Mouse (Mus musculus) hematopoietic stem cell, adult 5-6 weeks (primary cell): ENCODE data around the gene Btf3l4. TPM values are rescaled to one million over a fixed set of nuclear protein-coding genes. Genes with fewer than 3 reads are reported as not detected.

Source experiments
- ATAC-seq, 2 experiments: fragments of 125-278 bp in 1 of 2; replicated peaks in 1 of 2; 2 replicates each; pipeline ENCODE4 v1.8.0; 2016 to 2017; ENCODE audit warnings: inconsistent platforms in 2 of 2, mild to moderate bottlenecking in 2 of 2, moderate number of reproducible peaks in 2 of 2, low read depth in 1 of 2, moderate TSS enrichment in 1 of 2; ENCODE audit not compliant: low FRiP score in 2 of 2, poor library complexity in 2 of 2, severe bottlenecking in 2 of 2, insufficient read depth in 1 of 2, low TSS enrichment in 1 of 2
- total RNA-seq: library from RNA; stranded (forward); fragments of 172-1452, 232-1000 nt; gene quantifications from 2 replicates; pipeline ENCODE4 v1.2.3, GENCODE M21; 2017

Gene Btf3l4
- total RNA-seq, 1 experiment from 2014 or later, result 89.5 TPM

GRCm38 (mm10) chr4:108768527-108768926, 64.9 kb downstream of the Btf3l4 start:
- ATAC-seq, result no peak

Other genes starting within 250 kb of the Btf3l4 start
- 40.4 and 46.0 TPM in 2 replicates for gene Cc2d1b, start 213.7 kb downstream of the Btf3l4 start, total RNA-seq
- gene 3110021N24Rik, start 114.0 kb downstream of the Btf3l4 start, total RNA-seq, result not detected in 2 replicates
- gene Zfyve9, start 52.8 kb downstream of the Btf3l4 start, total RNA-seq, result 1.9 and 3.2 TPM in 2 replicates
- gene Txndc12, start 987 bp upstream of the Btf3l4 start, total RNA-seq, result 60.1 and 72.5 TPM in 2 replicates
- gene Kti12, start 14.2 kb upstream of the Btf3l4 start, total RNA-seq, result 32.9 and 35.3 TPM in 2 replicates
- 0.38 and 2.0 TPM in 2 replicates for gene A730015C16Rik, start 15.0 kb upstream of the Btf3l4 start, total RNA-seq
- gene Rab3b, start 45.4 kb upstream of the Btf3l4 start, total RNA-seq, result not detected in 2 replicates
- 69.7 and 153 TPM in 2 replicates for gene Nrd1, start 167.0 kb upstream of the Btf3l4 start, total RNA-seq